Mouse (Mus musculus) midbrain, embryonic 13.5 days (tissue): Measurements from ENCODE around the gene Tpra1. TPM values are rescaled to one million over a fixed set of nuclear protein-coding genes. Genes with fewer than 3 reads are reported as not detected.

Experiments
- ATAC-seq: fragments of 200-750 bp; cut with Nextera tagmentation; 2 replicates; pipeline ENCODE4 v1.8.0; 2017; ENCODE audit warnings: mild to moderate bottlenecking, moderate TSS enrichment, moderate library complexity
- H3K27ac ChIP-seq: fragments of 300-500 bp; sonication (generic); 2 replicates; pipeline ENCODE4 v1.5.1; 2015; ENCODE audit warnings: inconsistent platforms, mild to moderate bottlenecking, moderate library complexity
- H3K27me3 ChIP-seq: fragments of 300-500 bp; sonication (generic); 2 replicates; pipeline ENCODE4 v1.6.1; 2015; ENCODE audit warnings: mild to moderate bottlenecking, inconsistent platforms
- H3K36me3 ChIP-seq: fragments of 300-500 bp; sonication (generic); 2 replicates; pipeline ENCODE4 v1.6.1; 2015; ENCODE audit warnings: mild to moderate bottlenecking, inconsistent platforms
- H3K4me1 ChIP-seq: fragments of 300-500 bp; sonication (generic); replicated peaks from 2 replicates; pipeline ENCODE4 v1.6.1; 2015; ENCODE audit warnings: inconsistent platforms
- H3K4me2 ChIP-seq: fragments of 300-500 bp; sonication (generic); replicated peaks from 2 replicates; pipeline ENCODE4 v1.6.1; 2015; ENCODE audit warnings: moderate library complexity, mild to moderate bottlenecking, inconsistent platforms
- H3K4me3 ChIP-seq: fragments of 300-500 bp; sonication (generic); replicated peaks from 2 replicates; pipeline ENCODE4 v1.5.1; 2015; ENCODE audit warnings: mild to moderate bottlenecking, inconsistent platforms
- H3K9ac ChIP-seq: fragments of 300-500 bp; sonication (generic); replicated peaks from 2 replicates; pipeline ENCODE4 v1.6.1; 2015; ENCODE audit warnings: mild to moderate bottlenecking, inconsistent platforms
- H3K9me3 ChIP-seq: fragments of 300-500 bp; sonication (generic); 2 replicates; pipeline ENCODE4 v1.6.1; 2016; ENCODE audit warnings: mild to moderate bottlenecking, inconsistent platforms
- WGBS: fragments of 180-500 bp; shearing (Covaris S2); methylation state at CpG from one replicate; pipeline ENCODE4 v1.1.7; 2015; 5-methylcytosine and 5-hydroxymethylcytosine counted together
- polyA plus RNA-seq: library from polyadenylated mRNA; unstranded; fragments of >200 nt; fragmentation: Nextera tagmentation; extraction: Ambion mirVana; gene quantifications from 2 replicates; pipeline ENCODE4 v1.2.1, GENCODE M21; 2015

Gene Tpra1
- polyA plus RNA-seq, 1 experiment from 2014 or later = 70.2 TPM

- ATAC-seq = no peak
- Histone ChIP-seq H3K4me1 (peaks cover 83% of the 10 kb centered on the region), H3K36me3 (no peaks in the 10 kb centered on the region), H3K27ac (peak overlapping the region; percentile 87), H3K27me3 (peaks cover 20% of the 10 kb centered on the region), H3K4me2 (no peak overlapping the region), H3K4me3 (no peak overlapping the region), H3K9ac (peak overlapping the region; percentile 30; the same call in 1 of the 2 replicates), H3K9me3 (no peaks in the 10 kb centered on the region)
- WGBS = 28% methylated on average over 7 of the region's 7 CpGs
These were observed 28.0 kb downstream of the Tpra1 start for GRCm38 (mm10) chr6:88930049-88930448.

- peak overlapping the region; percentile 87; the same call in 1 of the 2 replicates for H3K27ac ChIP-seq
These were observed 29.4 kb downstream of the Tpra1 start for GRCm38 (mm10) chr6:88931449-88931848.

GRCm38 (mm10) chr6:88934132-88934531 is 32.1 kb downstream of the Tpra1 start:
- Histone ChIP-seq H3K4me3 (no peak overlapping the region), H3K4me2 (no peak overlapping the region), H3K4me1 (peaks cover 84% of the 10 kb centered on the region), H3K9me3 (no peaks in the 10 kb centered on the region), H3K27ac (no peak overlapping the region), H3K9ac (0 out of 2 replicates have a peak overlapping the region, but pooled peaks have one; percentile 4), H3K27me3 (peaks cover 25% of the 10 kb centered on the region), H3K36me3 (no peaks in the 10 kb centered on the region)
- 40% methylated on average over 4 of the region's 4 CpGs for WGBS
- no peak for ATAC-seq

More at GRCm38 (mm10) chr6:88931449-88931848, 29.4 kb downstream of the Tpra1 start:
- H3K36me3 ChIP-seq = no peaks in the 10 kb centered on the region
- ATAC-seq = no peak
- H3K4me3 ChIP-seq = no peak overlapping the region
- no peak overlapping the region for H3K4me2 ChIP-seq
- no peaks in the 10 kb centered on the region for H3K9me3 ChIP-seq
- peaks cover 25% of the 10 kb centered on the region for H3K27me3 ChIP-seq
- H3K9ac ChIP-seq = no peak overlapping the region
- H3K4me1 ChIP-seq = peaks cover 82% of the 10 kb centered on the region
- 91% methylated on average over 2 of the region's 2 CpGs for WGBS

- H3K9me3 ChIP-seq = no peaks in the 10 kb centered on the region
- no peak for ATAC-seq
- 19% methylated on average over 4 of the region's 4 CpGs for WGBS
- no peaks in the 10 kb centered on the region for H3K36me3 ChIP-seq
- H3K27me3 ChIP-seq = peaks cover 25% of the 10 kb centered on the region
- peaks cover 84% of the 10 kb centered on the region for H3K4me1 ChIP-seq
- no peak overlapping the region for H3K4me2 ChIP-seq
- no peak overlapping the region for H3K4me3 ChIP-seq
- no peak overlapping the region for H3K27ac ChIP-seq
- H3K9ac ChIP-seq = 0 out of 2 replicates have a peak overlapping the region, but pooled peaks have one; percentile 4
These were observed 32.8 kb downstream of the Tpra1 start for GRCm38 (mm10) chr6:88934816-88935215.

- H3K9ac ChIP-seq = 0 out of 2 replicates have a peak overlapping the region, but pooled peaks have one; percentile 32
- no peaks in the 10 kb centered on the region for H3K36me3 ChIP-seq
- no peak overlapping the region for H3K4me3 ChIP-seq
- H3K4me2 ChIP-seq = no peak overlapping the region
- WGBS = 15% methylated on average over 4 of the region's 4 CpGs
- H3K27ac ChIP-seq = peak overlapping the region; percentile 19; the same call in 1 of the 2 replicates
- H3K4me1 ChIP-seq = peaks cover 84% of the 10 kb centered on the region
- H3K27me3 ChIP-seq = peaks cover 25% of the 10 kb centered on the region
- ATAC-seq = no peak
- no peaks in the 10 kb centered on the region for H3K9me3 ChIP-seq
These were observed 33.8 kb downstream of the Tpra1 start for GRCm38 (mm10) chr6:88935735-88936276.

GRCm38 (mm10) chr6:88936342-88937213 is 34.5 kb downstream of the Tpra1 start:
- H3K9me3 ChIP-seq = no peaks in the 10 kb centered on the region
- H3K4me3 ChIP-seq = no peak overlapping the region
- H3K36me3 ChIP-seq = no peaks in the 10 kb centered on the region
- H3K27ac ChIP-seq = peak overlapping the region; percentile 90
- 35% methylated on average over 13 of the region's 13 CpGs for WGBS
- peaks cover 23% of the 10 kb centered on the region for H3K27me3 ChIP-seq
- no peak for ATAC-seq
- H3K9ac ChIP-seq = no peak overlapping the region
- peaks cover 86% of the 10 kb centered on the region for H3K4me1 ChIP-seq
- no peak overlapping the region for H3K4me2 ChIP-seq

GRCm38 (mm10) chr6:88937214-88937549 is 35.1 kb downstream of the Tpra1 start:
- 15% methylated on average over 4 of the region's 4 CpGs for WGBS
- H3K4me2 ChIP-seq = no peak overlapping the region
- no peak for ATAC-seq
- peak overlapping the region; percentile 90 for H3K27ac ChIP-seq
- peaks cover 89% of the 10 kb centered on the region for H3K4me1 ChIP-seq
- no peak overlapping the region for H3K9ac ChIP-seq
- no peaks in the 10 kb centered on the region for H3K36me3 ChIP-seq
- H3K4me3 ChIP-seq = no peak overlapping the region
- H3K27me3 ChIP-seq = peaks cover 22% of the 10 kb centered on the region
- H3K9me3 ChIP-seq = no peaks in the 10 kb centered on the region

GRCm38 (mm10) chr6:88937971-88938663 is 36.1 kb downstream of the Tpra1 start:
- 0% methylated on average over 4 of the region's 4 CpGs for WGBS
- H3K4me2 ChIP-seq = no peak overlapping the region; the same call in 1 of the 2 replicates
- H3K9me3 ChIP-seq = no peaks in the 10 kb centered on the region
- peak; percentile 79 for ATAC-seq
- H3K27me3 ChIP-seq = peaks cover 22% of the 10 kb centered on the region
- no peaks in the 10 kb centered on the region for H3K36me3 ChIP-seq
- no peak overlapping the region for H3K4me3 ChIP-seq
- peaks cover 95% of the 10 kb centered on the region for H3K4me1 ChIP-seq
- peak overlapping the region; percentile 1; the same call in 1 of the 2 replicates for H3K9ac ChIP-seq
- H3K27ac ChIP-seq = peak overlapping the region; percentile 90

- ATAC-seq = no peak
These were observed 36.6 kb downstream of the Tpra1 start for GRCm38 (mm10) chr6:88938664-88939055.

GRCm38 (mm10) chr6:88939281-88940089 is 37.4 kb downstream of the Tpra1 start:
- Histone ChIP-seq H3K9me3 (no peaks in the 10 kb centered on the region), H3K4me3 (no peak overlapping the region), H3K4me2 (0 out of 2 replicates have a peak overlapping the region, but pooled peaks have one; percentile 6), H3K36me3 (no peaks in the 10 kb centered on the region), H3K27me3 (peaks cover 16% of the 10 kb centered on the region), H3K4me1 (peaks cover 99% of the 10 kb centered on the region), H3K27ac (peak overlapping the region; percentile 90), H3K9ac (peak overlapping the region; percentile 41; the same call in 1 of the 2 replicates)
- WGBS = 32% methylated on average over 12 of the region's 12 CpGs
- no peak for ATAC-seq

More at GRCm38 (mm10) chr6:88938664-88939055, 36.6 kb downstream of the Tpra1 start:
- H3K9me3 ChIP-seq = no peaks in the 10 kb centered on the region
- H3K9ac ChIP-seq = no peak overlapping the region
- H3K4me2 ChIP-seq = no peak overlapping the region; the same call in 1 of the 2 replicates
- H3K4me3 ChIP-seq = no peak overlapping the region
- peaks cover 99% of the 10 kb centered on the region for H3K4me1 ChIP-seq
- 24% methylated on average over 5 of the region's 5 CpGs for WGBS
- H3K27me3 ChIP-seq = peaks cover 17% of the 10 kb centered on the region
- peak overlapping the region; percentile 90 for H3K27ac ChIP-seq
- no peaks in the 10 kb centered on the region for H3K36me3 ChIP-seq
